Mouse (Mus musculus) embryonic fibroblast, embryonic 13.5 days (primary cell): ENCODE measurements around the gene Zscan25. TPM values are rescaled to one million over a fixed set of nuclear protein-coding genes. Genes with fewer than 3 reads are reported as not detected.
"Not testable (repeated sequence)": the region's sequence is repeated elsewhere in the genome, so short reads cannot be mapped to it uniquely, and the experiment has no call there.

Source experiments
- H3K27ac ChIP-seq: 2 replicates; pipeline ENCODE4 v1.5.1; 2012; ENCODE audit warnings: low read length, control low read depth, inconsistent platforms; ENCODE audit not compliant: insufficient read depth
- H3K4me1 ChIP-seq: 2 replicates; pipeline ENCODE4 v1.6.1; 2011; ENCODE audit warnings: low read length; ENCODE audit not compliant: control insufficient read depth, insufficient read depth
- H3K4me3 ChIP-seq: 2 replicates; pipeline ENCODE4 v1.5.1; 2011; ENCODE audit warnings: mild to moderate bottlenecking, control low read depth, low read length; ENCODE audit not compliant: insufficient read depth
- CTCF ChIP-seq: IDR thresholded peaks from 2 replicates; pipeline ENCODE4 v1.5.1; 2011; ENCODE audit warnings: mild to moderate bottlenecking, control low read depth, low read length, moderate library complexity, borderline replicate concordance; ENCODE audit not compliant: insufficient read depth
- POLR2A ChIP-seq: IDR thresholded peaks from 2 replicates; pipeline ENCODE4 v1.6.1; 2011; ENCODE audit warnings: low read depth, mild to moderate bottlenecking, control low read depth, low read length, moderate library complexity
- polyA plus RNA-seq: library from polyadenylated mRNA; stranded (reverse); fragments of >200 nt; gene quantifications from 2 replicates; pipeline ENCODE4 v1.2.4, GENCODE M21; 2011; ENCODE audit warnings: low read depth; ENCODE audit not compliant: missing spikeins, insufficient read length

Zscan25 gene
- polyA plus RNA-seq, 1 experiment = 8.1 TPM

DNA sequence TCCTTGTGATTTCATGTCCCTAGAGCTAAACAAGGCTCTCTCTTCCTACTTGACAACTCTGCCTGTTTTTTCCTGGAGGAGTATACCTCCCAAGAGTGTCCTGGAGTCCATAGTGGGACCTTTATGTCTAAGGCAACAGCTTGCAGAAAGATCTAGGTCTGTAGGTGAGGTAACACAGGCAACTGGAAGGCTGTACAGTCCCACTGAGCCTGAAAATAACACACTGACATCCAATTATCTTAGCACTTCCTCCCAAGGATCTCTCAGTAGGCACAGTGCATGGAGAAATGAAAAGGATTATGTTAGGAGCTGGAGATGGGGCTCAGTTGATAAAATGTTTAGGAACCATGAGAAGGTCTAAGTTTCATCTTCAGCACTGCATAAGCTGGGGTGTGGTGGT lies 20.2 kb downstream of the Zscan25 start:
- H3K4me3 ChIP-seq = no peak overlapping the region
- H3K4me1 ChIP-seq = no peaks in the 10 kb centered on the region
- TF ChIP-seq POLR2A = no peak
- TF ChIP-seq CTCF = no peak
- H3K27ac ChIP-seq = no peak overlapping the region

DNA sequence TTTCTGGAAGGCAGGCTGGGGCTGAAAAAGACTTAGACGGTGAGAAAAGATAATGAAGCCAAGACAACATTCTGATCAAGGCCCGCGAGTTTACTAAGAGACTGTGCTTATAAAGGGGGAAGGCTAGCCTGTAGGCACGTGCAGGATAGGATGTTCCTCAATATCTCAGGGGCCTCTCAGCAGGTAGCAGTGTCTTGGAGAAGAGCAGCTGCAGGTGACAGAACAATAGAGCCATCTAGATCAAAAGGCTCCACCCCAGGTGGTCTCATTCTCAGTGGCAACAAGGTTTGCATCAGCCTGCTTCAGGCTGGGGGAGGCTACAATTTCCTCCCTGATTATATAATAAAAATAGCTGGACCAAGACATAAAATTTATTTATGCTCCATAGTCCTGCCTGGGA lies 21.5 kb downstream of the Zscan25 start:
- not testable (repeated sequence) for H3K4me1 ChIP-seq, H3K4me3 ChIP-seq, H3K27ac ChIP-seq

DNA sequence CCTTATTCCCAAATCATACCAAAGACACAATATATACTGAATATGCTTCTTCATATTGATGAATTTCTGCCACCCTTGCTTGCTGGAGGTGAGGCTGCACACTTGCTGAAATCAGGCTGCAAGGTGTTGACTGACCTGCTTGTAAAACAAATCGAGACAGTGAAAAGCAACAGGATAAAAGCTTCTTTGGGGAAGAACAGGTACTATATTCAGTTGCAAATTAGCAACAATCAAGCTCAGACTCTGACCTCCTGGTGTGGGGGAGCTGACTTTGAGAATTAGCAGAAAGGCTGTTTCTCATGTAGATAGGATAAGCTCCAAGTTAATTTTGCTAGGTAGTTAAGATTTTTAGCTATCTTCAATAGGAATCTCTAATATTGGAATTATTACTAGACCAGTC lies 22.1 kb downstream of the Zscan25 start:
- Histone ChIP-seq H3K4me3 (no peak overlapping the region), H3K4me1 (no peaks in the 10 kb centered on the region), H3K27ac (no peak overlapping the region)
- TF ChIP-seq CTCF (no peak), POLR2A (no peak)

DNA sequence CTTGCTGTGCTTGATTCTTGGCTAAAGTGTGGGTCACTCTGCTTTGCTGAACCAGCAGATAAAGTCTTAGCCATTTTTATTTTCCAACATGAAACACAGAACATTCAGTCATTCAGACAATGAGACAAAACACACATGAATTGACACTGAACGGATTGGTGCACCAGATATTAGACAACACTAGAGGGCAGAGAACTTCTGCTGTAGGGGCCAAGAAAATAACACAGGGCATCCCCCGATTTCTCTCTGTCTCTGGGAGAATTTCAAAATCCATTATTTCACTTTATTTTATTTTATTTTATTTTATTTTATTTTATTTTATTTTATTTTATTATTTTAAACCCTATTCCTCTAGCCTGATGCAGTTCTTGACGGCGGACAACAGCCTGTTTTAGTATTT lies 26.7 kb downstream of the Zscan25 start:
- not testable (repeated sequence) for H3K4me3 ChIP-seq, H3K4me1 ChIP-seq, H3K27ac ChIP-seq

DNA sequence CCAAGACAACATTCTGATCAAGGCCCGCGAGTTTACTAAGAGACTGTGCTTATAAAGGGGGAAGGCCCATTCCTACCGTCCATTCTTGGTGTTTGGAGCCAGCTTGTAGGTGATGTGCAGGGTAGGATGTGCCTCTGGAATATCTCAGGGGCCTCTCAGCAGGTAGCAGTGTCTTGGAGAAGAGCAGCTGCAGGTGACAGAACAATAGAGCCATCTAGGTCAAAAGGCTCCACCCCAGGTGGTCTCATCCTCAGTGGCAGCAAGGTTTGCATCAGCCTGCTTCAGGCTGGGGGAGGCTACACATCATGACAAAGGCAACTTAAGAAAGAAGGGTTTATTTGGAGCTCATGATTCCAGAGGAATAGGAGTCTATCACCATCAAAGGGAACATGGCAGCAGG lies 27.5 kb downstream of the Zscan25 start:
- H3K4me3 ChIP-seq, H3K27ac ChIP-seq, H3K4me1 ChIP-seq: not testable (repeated sequence)

DNA sequence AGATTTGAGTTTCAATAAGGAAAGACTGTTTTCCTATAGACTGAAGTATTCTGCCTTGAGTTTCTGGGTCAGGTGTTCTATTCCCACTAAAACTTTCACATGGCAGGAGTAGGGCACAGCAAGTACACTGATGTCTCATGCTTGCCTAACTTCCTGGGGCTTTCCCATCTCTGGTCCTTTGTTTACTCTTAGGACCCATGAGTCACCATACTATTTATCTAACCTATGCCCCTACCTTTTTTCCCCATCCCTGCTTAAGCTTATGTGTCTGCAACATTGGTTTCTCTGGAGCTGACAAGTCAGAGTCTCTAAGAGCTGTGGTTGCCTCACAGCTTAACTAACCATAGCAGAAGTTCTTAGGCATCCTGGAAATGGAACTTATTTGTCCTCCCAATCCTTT lies 33.5 kb downstream of the Zscan25 start:
- TF ChIP-seq POLR2A (no peak), CTCF (no peak)
- no peaks in the 10 kb centered on the region for H3K4me1 ChIP-seq
- no peak overlapping the region for H3K4me3 ChIP-seq
- no peak overlapping the region for H3K27ac ChIP-seq

DNA sequence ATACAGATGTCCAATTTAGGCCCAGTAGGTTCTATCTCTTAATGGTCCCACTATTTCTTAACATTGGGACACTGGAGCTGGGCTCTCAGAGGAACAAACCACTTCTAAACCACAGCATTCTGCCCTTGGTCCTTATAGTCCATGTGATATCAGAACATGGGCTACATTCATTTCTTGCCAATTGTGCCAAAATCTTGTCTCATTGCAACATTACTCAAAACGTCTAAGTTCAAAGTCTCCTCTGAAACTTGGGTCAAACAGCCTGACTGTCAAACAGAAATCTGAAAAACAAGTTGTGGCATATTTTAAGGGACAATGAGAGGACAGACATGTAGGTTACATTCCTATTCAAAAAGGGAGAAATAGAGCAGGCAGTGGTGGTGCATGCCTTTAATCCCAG lies 36.8 kb downstream of the Zscan25 start:
- TF ChIP-seq CTCF = no peak
- TF ChIP-seq POLR2A = no peak
- Histone ChIP-seq H3K4me1 (no peaks in the 10 kb centered on the region), H3K4me3 (no peak overlapping the region), H3K27ac (no peak overlapping the region)

DNA sequence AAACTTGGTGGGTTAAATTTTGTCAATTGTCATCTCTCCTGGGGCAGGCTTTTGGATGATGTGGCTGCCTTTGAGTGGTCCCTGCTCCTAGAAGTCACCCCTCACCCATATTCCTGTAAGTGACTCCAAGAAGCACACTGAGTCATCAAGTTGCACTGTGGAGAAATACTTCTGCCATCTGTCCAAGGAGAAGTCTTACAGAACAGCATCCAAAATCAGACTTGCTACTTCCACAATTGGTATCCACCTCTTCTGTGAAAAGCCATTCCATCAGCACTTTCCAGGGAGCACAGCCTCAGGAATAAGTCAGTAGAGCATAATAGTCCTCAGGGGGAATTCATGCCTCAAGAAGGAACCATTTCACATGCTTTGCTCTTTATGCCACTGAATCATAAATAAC lies 58.5 kb downstream of the Zscan25 start:
- H3K27ac ChIP-seq = not testable (repeated sequence)

More for the DNA sequence above, 58.5 kb downstream of the Zscan25 start:
- H3K4me1 ChIP-seq, H3K4me3 ChIP-seq: not testable (repeated sequence)

Other genes with a start within 250 kb of the Zscan25 start
- not detected in 2 replicates for gene Gm4871, start 247.7 kb upstream of the Zscan25 start, polyA plus RNA-seq
- gene 1700018F24Rik, start 237.5 kb upstream of the Zscan25 start, polyA plus RNA-seq = not detected in 2 replicates
- 103 and 109 TPM in 2 replicates for gene Arpc1a, start 196.7 kb upstream of the Zscan25 start, polyA plus RNA-seq
- gene Kpna7, start 196.5 kb upstream of the Zscan25 start, polyA plus RNA-seq = not detected in 2 replicates
- gene Arpc1b, start 166.3 kb upstream of the Zscan25 start, polyA plus RNA-seq = 328 and 384 TPM in 2 replicates
- gene Pdap1, start 140.3 kb upstream of the Zscan25 start, polyA plus RNA-seq = 144 and 168 TPM in 2 replicates
- gene Bud31, start 140.1 kb upstream of the Zscan25 start, polyA plus RNA-seq = 174 and 194 TPM in 2 replicates
- gene Ptcd1, start 113.4 kb upstream of the Zscan25 start, polyA plus RNA-seq = 7.6 and 10.0 TPM in 2 replicates
- 15.1 and 20.1 TPM in 2 replicates for gene Cpsf4, start 113.3 kb upstream of the Zscan25 start, polyA plus RNA-seq
- 218 and 245 TPM in 2 replicates for gene Atp5j2, start 88.4 kb upstream of the Zscan25 start, polyA plus RNA-seq
- 3.0 and 3.3 TPM in 2 replicates for gene Zkscan14, start 78.6 kb upstream of the Zscan25 start, polyA plus RNA-seq
- 7.6 and 10.4 TPM in 2 replicates for gene Zkscan5, start 75.9 kb upstream of the Zscan25 start, polyA plus RNA-seq
- gene Zfp655, start 48.8 kb upstream of the Zscan25 start, polyA plus RNA-seq = 28.8 and 34.4 TPM in 2 replicates
- gene Cyp3a57, start 64.8 kb downstream of the Zscan25 start, polyA plus RNA-seq = not detected in 2 replicates
- gene Cyp3a16, start 189.2 kb downstream of the Zscan25 start, polyA plus RNA-seq = not detected in 2 replicates